18 mouse cellular contexts compared by ENCODE assay signal in the genomic region with DNA sequence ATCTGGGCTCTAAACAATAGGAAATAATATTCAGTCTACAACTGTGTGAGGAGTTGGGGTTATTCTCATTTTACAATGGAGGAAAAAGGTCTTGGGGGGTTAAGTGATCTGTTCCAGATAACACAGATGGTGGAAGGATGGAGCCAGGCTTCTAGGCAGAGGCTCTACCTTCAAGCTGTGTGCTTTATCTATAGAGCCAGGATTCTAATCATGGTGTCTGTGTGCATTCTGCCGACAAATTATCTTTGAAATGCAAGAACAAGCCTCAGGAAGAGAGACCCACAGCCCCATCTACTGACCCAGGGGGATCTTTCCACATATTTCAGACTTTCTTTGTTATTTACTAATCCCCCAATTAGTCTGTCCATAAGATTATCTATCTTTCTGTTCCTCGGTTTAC.
"Had no signal": no experiment of that assay in that cellular context is flagged by ENCODE, and none has a peak within 500 bp of the region (broad histone marks: within the 10 kb centered on the region; RNA-seq: fewer than 3 reads in every experiment).

No protein-coding gene starts in this region.

- H3K36me3 ChIP-seq: lung, embryonic 15.5 days; midbrain, embryonic 12.5 days; neural tube, embryonic 12.5 days; stomach, embryonic 15.5 days had no signal

- H3K27ac ChIP-seq: lung, embryonic 15.5 days; macrophage; midbrain, embryonic 12.5 days; neural tube, embryonic 12.5 days; stomach, embryonic 15.5 days; stomach, postnatal 0 days had no signal

- H3K27me3 ChIP-seq: lung, embryonic 15.5 days; megakaryocyte, embryonic 14.5 days; midbrain, embryonic 12.5 days; neural tube, embryonic 12.5 days; stomach, embryonic 15.5 days had no signal

- ATAC-seq: liver, postnatal 0 days; lung, postnatal 0 days; midbrain, embryonic 16.5 days had no signal

- H3K9me3 ChIP-seq: lung, embryonic 15.5 days; midbrain, embryonic 12.5 days; neural tube, embryonic 12.5 days; stomach, embryonic 15.5 days had no signal

- DNase-seq: liver, postnatal 0 days; lung, adult 2 months; lung, postnatal 14 days; lung, postnatal 36 days; midbrain, embryonic 14.5 days; right cerebral cortex, postnatal 14 days; thymus, adult 2 months; thymus, postnatal 25 days; thymus, postnatal 4 days had no signal

- H3K4me1 ChIP-seq: lung, embryonic 15.5 days; megakaryocyte, embryonic 14.5 days; midbrain, embryonic 12.5 days; neural tube, embryonic 12.5 days; stomach, embryonic 15.5 days had no signal

- H3K4me2 ChIP-seq: lung, embryonic 15.5 days; midbrain, embryonic 12.5 days; neural tube, embryonic 12.5 days; stomach, embryonic 15.5 days had no signal

- H3K9ac ChIP-seq: liver, postnatal 0 days; lung, embryonic 15.5 days; midbrain, embryonic 12.5 days; neural tube, embryonic 12.5 days; stomach, embryonic 15.5 days had no signal

- H3K4me3 ChIP-seq: lung, embryonic 15.5 days; megakaryocyte, embryonic 14.5 days; midbrain, embryonic 12.5 days; neural tube, embryonic 12.5 days; stomach, embryonic 15.5 days had no signal
